Comparison of ENCODE assay signal across 25 mouse cellular contexts in the genomic region with DNA sequence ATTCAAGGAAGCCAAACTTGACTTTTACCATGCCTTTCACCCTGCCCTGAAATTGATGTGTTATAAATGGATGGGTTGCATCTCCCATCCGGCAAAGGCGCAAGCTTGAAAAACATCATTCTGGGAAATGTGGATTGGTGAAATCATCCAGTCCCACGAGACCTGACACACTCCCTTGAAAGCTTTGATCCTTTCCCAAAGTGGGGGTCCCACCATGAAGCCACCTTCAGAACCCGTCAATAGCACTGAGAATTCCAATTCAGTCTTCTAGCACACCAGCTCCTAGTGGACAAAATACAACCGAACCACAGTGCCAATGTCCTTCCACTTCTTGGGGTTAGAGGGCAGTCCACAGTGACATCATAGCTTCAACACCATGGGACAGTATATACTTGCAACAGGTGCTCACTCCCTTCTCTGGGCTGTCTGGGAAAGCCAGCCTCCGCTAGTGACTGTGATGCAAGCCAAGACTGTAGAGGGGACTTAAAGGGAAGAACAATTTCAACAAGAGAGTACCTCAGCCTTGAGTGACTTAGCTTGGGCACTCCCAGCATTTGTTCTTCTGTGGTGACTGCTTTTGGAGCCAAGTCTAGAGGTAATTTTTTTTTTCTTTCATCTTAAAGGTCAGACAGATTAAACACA.
A peak's percentile ranks its signal among the peaks of the same experiment; 100 is the strongest.
DNase-seq lines count a peak whose midpoint lies in the region; ATAC-seq and TF ChIP-seq lines count a peak whose summit lies in the region.
"Had no signal": no experiment of that assay in that cellular context is flagged by ENCODE, and none has a peak within 500 bp of the region (broad histone marks: within the 10 kb centered on the region; RNA-seq: fewer than 3 reads in every experiment).

No protein-coding gene starts in this region.

- WGBS in heart, embryonic 11.5 days (ENCODE audit: insufficient replicate concordance): 85% methylated on average over 6 of the region's 6 CpGs
- WGBS in kidney, postnatal 0 days: 88% methylated on average over 6 of the region's 6 CpGs

- peak; percentile 74 for DNase-seq in heart, adult 11 months
- DNase-seq in kidney, postnatal 0 days (ENCODE audit: low spot score): no peak
- DNase-seq in kidney, adult 9 months: no peak
- DNase-seq in lung, postnatal 14 days: peak; percentile 8
- DNase-seq in lung, postnatal 36 days: no peak
- no peak for DNase-seq in urinary bladder, postnatal 14 days (ENCODE audit: low spot score)
- DNase-seq: cerebellum, adult 2 months; cerebellum, postnatal 14 days; gastrocnemius, postnatal 10 days; liver, embryonic 13.5 days; lung, adult 2 months; right cerebral cortex, postnatal 4 days; thymus, adult 18-20 months; thymus, postnatal 25 days had no signal

- H3K4me3 ChIP-seq in heart, embryonic 11.5 days (ENCODE audit: low read depth, low read length): no peak overlapping the region
- H3K4me3 ChIP-seq in kidney, postnatal 0 days (replicated peaks; ENCODE audit: low read depth, low read length): no peak overlapping the region
- H3K4me3 ChIP-seq: forebrain, embryonic 13.5 days; heart, embryonic 15.5 days; hindbrain, embryonic 13.5 days; kidney, embryonic 15.5 days; left cerebral cortex, adult 2 months; limb, embryonic 15.5 days; liver, embryonic 13.5 days; midbrain, embryonic 10.5 days; neural tube, embryonic 13.5 days had no signal

- no peaks in the 10 kb centered on the region for H3K27me3 ChIP-seq in heart, embryonic 11.5 days (ENCODE audit: control insufficient read depth, insufficient read depth, low read length)
- H3K27me3 ChIP-seq in kidney, postnatal 0 days (ENCODE audit: insufficient read depth, low read length): no peaks in the 10 kb centered on the region
- H3K27me3 ChIP-seq: forebrain, embryonic 13.5 days; heart, embryonic 15.5 days; hindbrain, embryonic 13.5 days; kidney, embryonic 15.5 days; limb, embryonic 15.5 days; liver, embryonic 13.5 days; neural tube, embryonic 13.5 days had no signal

- H3K36me3 ChIP-seq in heart, embryonic 11.5 days (ENCODE audit: control insufficient read depth, insufficient read depth, low read length): no peaks in the 10 kb centered on the region
- H3K36me3 ChIP-seq in kidney, postnatal 0 days (ENCODE audit: insufficient read depth, low read length): no peaks in the 10 kb centered on the region
- H3K36me3 ChIP-seq: heart, embryonic 15.5 days; hindbrain, embryonic 13.5 days; kidney, embryonic 15.5 days; limb, embryonic 15.5 days; liver, embryonic 13.5 days; midbrain, embryonic 10.5 days; neural tube, embryonic 13.5 days had no signal

- 0 out of 2 replicates have a peak, but pooled peaks have one; percentile 6 for TF ChIP-seq CTCF in kidney, postnatal 0 days (IDR thresholded peaks at IDR 0.05; ENCODE audit: low read depth)

- no peaks in the 10 kb centered on the region for H3K9me3 ChIP-seq in heart, embryonic 11.5 days (replicated peaks; ENCODE audit: control insufficient read depth, low read length)
- no peaks in the 10 kb centered on the region for H3K9me3 ChIP-seq in kidney, postnatal 0 days (replicated peaks; ENCODE audit: low read length)
- H3K9me3 ChIP-seq: forebrain, embryonic 13.5 days; heart, embryonic 15.5 days; hindbrain, embryonic 13.5 days; kidney, embryonic 15.5 days; limb, embryonic 15.5 days; liver, embryonic 13.5 days; midbrain, embryonic 10.5 days; neural tube, embryonic 13.5 days had no signal

- no peak overlapping the region for H3K9ac ChIP-seq in heart, embryonic 11.5 days (ENCODE audit: low read depth, low read length)
- H3K9ac ChIP-seq in kidney, postnatal 0 days (ENCODE audit: low read depth, low read length): no peak overlapping the region
- H3K9ac ChIP-seq: forebrain, embryonic 13.5 days; heart, embryonic 15.5 days; hindbrain, embryonic 13.5 days; kidney, embryonic 15.5 days; limb, embryonic 15.5 days; liver, embryonic 13.5 days; neural tube, embryonic 13.5 days had no signal

- no peak for ATAC-seq in heart, embryonic 11.5 days (replicated peaks; ENCODE audit: insufficient number of reproducible peaks, low FRiP score, low TSS enrichment)
- no peak for ATAC-seq in kidney, postnatal 0 days (replicated peaks; ENCODE audit: low FRiP score, low read depth)
- ATAC-seq: forebrain, embryonic 13.5 days; intestine, embryonic 16.5 days had no signal

- H3K27ac ChIP-seq in heart, embryonic 11.5 days (ENCODE audit: low read depth, low read length): no peak overlapping the region
- H3K27ac ChIP-seq in kidney, postnatal 0 days: no peak overlapping the region
- H3K27ac ChIP-seq: forebrain, embryonic 13.5 days; heart, embryonic 15.5 days; hindbrain, embryonic 13.5 days; kidney, embryonic 15.5 days; left cerebral cortex, adult 2 months; limb, embryonic 15.5 days; liver, embryonic 13.5 days; midbrain, embryonic 10.5 days; neural tube, embryonic 13.5 days; stomach, postnatal 0 days had no signal

- H3K4me2 ChIP-seq in heart, embryonic 11.5 days: no peak overlapping the region
- H3K4me2 ChIP-seq in kidney, postnatal 0 days (ENCODE audit: low read length): no peak overlapping the region
- H3K4me2 ChIP-seq: forebrain, embryonic 13.5 days; heart, embryonic 15.5 days; hindbrain, embryonic 13.5 days; kidney, embryonic 15.5 days; limb, embryonic 15.5 days; liver, embryonic 13.5 days; neural tube, embryonic 13.5 days had no signal

- no peaks in the 10 kb centered on the region for H3K4me1 ChIP-seq in heart, embryonic 11.5 days (ENCODE audit: control insufficient read depth, insufficient read depth, low read length)
- no peaks in the 10 kb centered on the region for H3K4me1 ChIP-seq in kidney, postnatal 0 days (replicated peaks; ENCODE audit: insufficient read depth, low read length)
- H3K4me1 ChIP-seq: forebrain, embryonic 13.5 days; heart, embryonic 15.5 days; hindbrain, embryonic 13.5 days; liver, embryonic 13.5 days; neural tube, embryonic 13.5 days had no signal

Comparison
In these comparisons a context has a peak if more than half of its experiments do, and no peak if none do; other contexts are left out.
1. DNase-seq: peak in heart, adult 11 months (single experiment) and lung, postnatal 14 days (single experiment); none in kidney, postnatal 0 days (single experiment), kidney, adult 9 months (single experiment), lung, postnatal 36 days (single experiment) and urinary bladder, postnatal 14 days (single experiment).